Mouse (Mus musculus) lung, adult 2 months (tissue): Measurements from ENCODE around the gene Saysd1. TPM values are rescaled to one million over a fixed set of nuclear protein-coding genes. Genes with fewer than 3 reads are reported as not detected.

Source experiments
- DNase-seq: peaks from one replicate; pipeline ENCODE4 v3.0.0; 2022
- H3K4me1 ChIP-seq: fragments of 200-500 bp; 2 replicates; pipeline ENCODE4 v1.6.1; 2011; ENCODE audit warnings: low read length; ENCODE audit not compliant: control insufficient read depth, insufficient read depth
- H3K4me3 ChIP-seq: fragments of 200-500 bp; replicated peaks from 2 replicates; pipeline ENCODE3; 2011; ENCODE audit warnings: low read depth, mild to moderate bottlenecking, control low read depth, low read length; ENCODE audit errors: extremely low read depth
- CTCF ChIP-seq: fragments of 200-500 bp; IDR thresholded peaks from 2 replicates; pipeline ENCODE4 v1.5.1; 2011; ENCODE audit warnings: mild to moderate bottlenecking, low read length, control low read depth; ENCODE audit not compliant: insufficient read depth
- POLR2A ChIP-seq: fragments of 200-500 bp; IDR thresholded peaks from 2 replicates; pipeline ENCODE4 v1.6.1; 2011; ENCODE audit warnings: low read depth, mild to moderate bottlenecking, control low read depth, low read length, borderline replicate concordance; ENCODE audit errors: extremely low read depth
- WGBS: fragments of 180-500 bp; shearing (Covaris S2); methylation state at CpG from one replicate; pipeline ENCODE4 v1.1.7; 2018; 5-methylcytosine and 5-hydroxymethylcytosine counted together
- polyA plus RNA-seq: library from polyadenylated mRNA; depleted of rRNA; stranded (reverse); fragments of >200 nt; gene quantifications from 2 replicates; pipeline ENCODE4 v1.2.3, GENCODE M21; 2012; rRNA removed

Saysd1 gene
- 9.9 and 11.9 TPM in 2 replicates for polyA plus RNA-seq

DNA sequence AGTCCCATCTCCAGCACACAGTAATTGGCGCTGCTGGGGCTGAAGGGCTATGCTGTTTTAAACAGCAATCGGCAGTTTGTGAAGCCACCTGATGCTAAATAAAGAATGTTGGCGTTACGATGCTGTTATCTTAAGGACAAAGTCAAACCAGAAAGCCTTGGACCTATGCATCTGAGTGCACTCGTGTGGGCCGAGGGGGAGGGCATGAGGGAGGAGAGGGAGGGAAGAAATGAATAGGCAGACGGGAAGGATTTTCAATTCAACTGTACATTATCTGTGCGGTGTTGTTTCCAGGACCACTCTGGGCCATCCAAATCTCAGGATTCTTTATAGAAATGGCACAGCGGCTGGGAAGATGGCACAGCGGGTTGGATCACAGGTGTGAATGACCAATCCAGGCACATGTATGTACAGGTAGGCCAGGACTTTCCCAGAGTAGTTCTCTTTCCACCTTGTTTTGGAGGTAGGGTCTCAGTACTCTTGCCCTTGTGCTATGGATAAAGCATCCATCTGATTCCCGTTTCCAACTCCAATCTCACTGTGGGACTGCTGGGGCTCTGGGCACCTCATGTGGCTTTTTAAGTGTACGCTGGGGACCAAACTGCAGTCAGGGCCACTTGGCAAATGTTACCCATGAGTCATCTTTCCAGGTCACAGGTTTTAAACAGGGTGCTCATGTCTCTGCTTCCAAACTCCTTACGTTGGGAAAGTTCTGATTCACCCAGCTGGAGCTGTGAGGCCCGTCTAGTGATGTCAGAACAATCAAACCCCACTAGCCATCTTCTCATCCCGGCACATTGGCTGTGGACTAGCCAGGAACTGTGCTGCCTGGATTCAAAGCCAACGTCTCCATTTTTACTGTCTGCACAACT, at the start of gene Saysd1:
Gene Saysd1 (minus strand): TSS at position 51 of the 872 bp plus-strand sequence.
- no peak for DNase-seq
- Histone ChIP-seq H3K4me1 (no peaks in the 10 kb centered on the region), H3K4me3 (no peak within 1 kb of the TSS)
- TF ChIP-seq POLR2A (no peak), CTCF (no peak)
- 86% methylated on average over 16 of the region's 16 CpGs for WGBS

GRCm38 (mm10) chr14:20185426-20185825, 47.1 kb upstream of the Saysd1 start:
- TF ChIP-seq POLR2A (no peak), CTCF (no peak)
- H3K4me3 ChIP-seq = no peak overlapping the region
- DNase-seq = no peak
- WGBS = 45% methylated on average over 9 of the region's 9 CpGs
- H3K4me1 ChIP-seq = peaks cover 3% of the 10 kb centered on the region; the same call in 1 of the 2 replicates

GRCm38 (mm10) chr14:20183701-20184100, 45.4 kb upstream of the Saysd1 start:
- 79% methylated on average over 5 of the region's 5 CpGs for WGBS
- DNase-seq = no peak
- TF ChIP-seq CTCF (no peak), POLR2A (no peak)
- H3K4me1 ChIP-seq = peaks cover 3% of the 10 kb centered on the region; the same call in 1 of the 2 replicates
- H3K4me3 ChIP-seq = no peak overlapping the region

DNA sequence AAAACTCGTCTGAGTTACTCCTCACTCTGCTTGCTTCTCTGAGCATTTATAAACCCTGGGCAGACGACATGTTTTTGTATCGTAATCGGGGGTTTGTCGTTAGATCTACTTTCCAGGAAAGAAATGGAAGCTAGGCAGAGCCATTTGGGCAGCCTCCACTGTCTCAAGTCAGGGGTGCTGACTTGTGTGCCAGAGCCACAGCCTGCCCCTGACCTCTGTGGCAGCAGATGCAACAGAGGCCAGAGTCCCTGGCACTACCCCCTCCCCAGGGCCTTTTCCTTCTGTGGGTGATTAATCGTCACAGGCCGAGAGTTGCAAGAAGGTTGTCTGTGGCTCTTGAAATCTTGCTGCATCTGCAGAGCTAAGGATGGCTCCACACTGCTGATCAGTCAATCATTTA, 44.3 kb upstream of the Saysd1 start:
- WGBS = 78% methylated on average over 7 of the region's 7 CpGs
- no peak for TF ChIP-seq POLR2A
- TF ChIP-seq CTCF = no peak
- DNase-seq = no peak

DNA sequence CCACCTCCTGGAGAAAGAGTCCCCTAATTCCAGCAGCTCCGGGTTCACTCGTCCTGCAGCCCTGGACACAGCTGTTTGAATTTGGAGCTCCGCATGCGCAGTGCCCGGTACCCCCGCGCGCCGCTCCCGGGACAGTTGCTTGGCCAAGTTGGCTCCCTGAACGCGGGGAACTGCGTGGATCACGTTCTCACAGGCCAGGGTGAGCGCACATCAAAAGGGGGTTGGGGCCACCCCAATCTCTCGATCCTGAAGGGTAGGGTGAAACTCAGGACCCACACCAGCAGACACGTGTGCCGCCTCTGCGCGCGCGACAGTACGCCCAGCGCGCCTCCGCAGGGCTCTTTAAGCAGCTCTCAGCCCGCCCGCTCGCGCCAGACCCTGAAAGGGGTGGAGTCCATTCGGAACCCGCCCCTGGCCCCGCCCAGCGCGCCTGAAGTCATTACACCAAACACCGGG, 43.2 kb upstream of the Saysd1 start, which contains the start of gene Kcnk5:
Gene Kcnk5 (minus strand): TSS at position 344 of the 456 bp plus-strand sequence.
- DNase-seq = peak; percentile 89
- TF ChIP-seq POLR2A (peak; percentile 91; the same call in 1 of the 2 replicates), CTCF (no peak)
- WGBS = under 1% methylated on average over 36 of the region's 36 CpGs

More for the DNA sequence above, 44.3 kb upstream of the Saysd1 start:
- Histone ChIP-seq H3K4me1 (peaks cover 3% of the 10 kb centered on the region; the same call in 1 of the 2 replicates), H3K4me3 (no peak overlapping the region)

GRCm38 (mm10) chr14:20180751-20181162, 42.4 kb upstream of the Saysd1 start:
- Histone ChIP-seq H3K4me3 (peak overlapping the region; percentile 95), H3K4me1 (peaks cover 3% of the 10 kb centered on the region; the same call in 1 of the 2 replicates)
- peak; percentile 38 for DNase-seq
- TF ChIP-seq POLR2A (no peak), CTCF (no peak)
- WGBS = under 1% methylated on average over 24 of the region's 24 CpGs

More for the DNA sequence above, 43.2 kb upstream of the Saysd1 start, which contains the start of gene Kcnk5:
- H3K4me3 ChIP-seq = peak within 1 kb of the TSS; percentile 95
- H3K4me1 ChIP-seq = peaks cover 3% of the 10 kb centered on the region; the same call in 1 of the 2 replicates

- H3K4me1 ChIP-seq = peaks cover 3% of the 10 kb centered on the region; the same call in 1 of the 2 replicates
- WGBS = 8% methylated on average over 6 of the region's 6 CpGs
- peak overlapping the region; percentile 95 for H3K4me3 ChIP-seq
- no peak for TF ChIP-seq POLR2A
- no peak for TF ChIP-seq CTCF
- no peak for DNase-seq
Measured at GRCm38 (mm10) chr14:20180304-20180703, 42.0 kb upstream of the Saysd1 start.

DNA sequence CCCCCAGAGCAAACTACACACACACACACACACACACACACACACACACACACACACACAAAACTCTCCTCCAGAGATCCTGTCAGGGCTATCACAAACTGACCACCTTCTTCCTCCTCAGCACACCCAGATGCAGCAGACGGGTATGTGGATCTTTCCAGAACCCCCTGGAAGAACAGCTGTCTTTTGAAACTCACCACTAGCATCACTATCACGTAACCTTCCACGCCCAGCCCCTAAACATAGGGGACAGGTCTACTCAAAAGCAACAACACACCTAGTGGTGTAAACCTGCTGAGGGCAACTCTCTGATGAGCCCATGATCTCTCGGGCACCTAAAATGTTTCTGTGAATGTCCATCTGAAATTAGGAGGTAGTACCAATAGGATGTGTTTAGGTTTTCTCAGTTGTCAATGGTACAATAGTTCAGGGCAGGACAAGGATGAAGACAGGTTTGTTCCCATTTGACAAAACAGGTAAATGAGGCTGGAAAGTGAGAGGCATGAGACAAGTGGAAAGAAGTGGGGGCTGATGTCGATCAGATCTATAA, 41.5 kb upstream of the Saysd1 start:
- Histone ChIP-seq H3K4me3 (no peak overlapping the region), H3K4me1 (peaks cover 3% of the 10 kb centered on the region; the same call in 1 of the 2 replicates)
- WGBS = 61% methylated on average over 5 of the region's 5 CpGs
- no peak for DNase-seq
- TF ChIP-seq POLR2A (no peak), CTCF (no peak)

DNA sequence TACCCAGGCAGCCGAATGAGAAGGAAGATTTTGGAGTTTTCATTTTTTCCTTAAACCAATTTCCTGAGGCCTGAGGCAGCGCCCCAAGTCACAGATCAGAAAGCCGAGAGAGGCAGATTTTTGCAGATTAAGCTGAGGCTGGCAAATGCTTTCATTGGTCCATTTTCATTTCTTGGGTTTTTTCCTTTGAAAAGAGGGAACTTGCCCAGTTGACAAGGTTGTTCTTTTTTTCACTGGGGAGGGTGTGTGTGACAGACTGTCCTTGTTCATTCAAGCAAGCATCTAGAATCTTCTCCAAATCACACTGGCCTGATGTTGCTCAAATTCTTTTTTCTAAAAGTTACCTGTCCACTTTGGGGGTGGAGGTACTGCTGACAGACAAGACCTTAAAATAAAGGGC, 40.7 kb upstream of the Saysd1 start:
- no peak for DNase-seq
- Histone ChIP-seq H3K4me3 (no peak overlapping the region), H3K4me1 (peaks cover 3% of the 10 kb centered on the region; the same call in 1 of the 2 replicates)
- WGBS = 68% methylated on average over 3 of the region's 3 CpGs
- TF ChIP-seq CTCF (no peak), POLR2A (no peak)
